Mouse (Mus musculus) small intestine, adult 2 months (tissue): ENCODE measurements around the gene Atf6.

Experiments used
- CTCF ChIP-seq: fragments of 200-500 bp; IDR thresholded peaks from 2 replicates; pipeline ENCODE4 v1.5.1; 2012; ENCODE audit warnings: low read depth, mild to moderate bottlenecking, control low read depth, inconsistent platforms, low read length, moderate library complexity, mixed read lengths; ENCODE audit not compliant: insufficient replicate concordance, insufficient read length; ENCODE audit errors: extremely low read depth
- POLR2A ChIP-seq: fragments of 200-500 bp; IDR thresholded peaks from 2 replicates; pipeline ENCODE4 v1.6.1; 2012; ENCODE audit warnings: low read depth, mild to moderate bottlenecking, control low read depth, inconsistent platforms, low read length, moderate library complexity

DNA sequence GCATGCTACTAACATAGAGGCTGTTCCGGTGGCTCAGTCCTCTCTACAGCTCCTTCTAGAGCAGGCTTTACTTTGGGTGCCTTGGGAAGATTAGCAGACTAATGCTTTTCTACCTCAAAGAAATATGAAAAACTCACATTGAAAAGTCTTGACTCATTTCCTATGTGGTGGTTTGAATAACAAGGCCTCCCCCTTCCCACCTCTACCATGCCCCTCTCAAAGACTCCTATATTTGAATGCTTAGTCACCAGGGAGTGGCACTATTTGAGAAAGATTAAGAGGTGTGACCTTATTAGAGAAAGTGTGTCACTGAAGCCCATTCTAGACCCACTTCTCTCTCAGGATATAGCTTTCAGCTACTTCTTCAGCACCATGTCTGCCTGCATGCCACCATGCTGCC lies 37.8 kb downstream of the Atf6 start:
- TF ChIP-seq CTCF (no peak), POLR2A (no peak)
